ENCODE assay signal across 29 mouse cellular contexts in genomic region chr13:24005528-24005927, GRCm38 (mm10). TPM values are rescaled to one million over a fixed set of nuclear protein-coding genes. Genes with fewer than 3 reads are reported as not detected.
DNase-seq lines count a peak whose midpoint lies in the region; ATAC-seq and TF ChIP-seq lines count a peak whose summit lies in the region.
"Had no signal": no experiment of that assay in that cellular context is flagged by ENCODE, and none has a peak within 500 bp of the region (broad histone marks: within the 10 kb centered on the region; RNA-seq: fewer than 3 reads in every experiment).

No protein-coding gene starts in this region.

- H3K9ac ChIP-seq in heart, adult 2 months (ENCODE audit: low read depth, low read length): no peak overlapping the region
- no peak overlapping the region for H3K9ac ChIP-seq in liver, embryonic 15.5 days
- H3K9ac ChIP-seq: embryonic facial prominence, embryonic 12.5 days; forebrain, embryonic 12.5 days; hindbrain, embryonic 12.5 days had no signal

- H3K27me3 ChIP-seq in heart, adult 2 months (ENCODE audit: control insufficient read depth, insufficient read depth, low read length): no peaks in the 10 kb centered on the region
- H3K27me3 ChIP-seq in liver, embryonic 15.5 days: no peaks in the 10 kb centered on the region
- H3K27me3 ChIP-seq: embryonic facial prominence, embryonic 12.5 days; forebrain, embryonic 12.5 days; hindbrain, embryonic 12.5 days had no signal

- peak; percentile 34; the same call in 1 of the 2 replicates for ATAC-seq in liver, embryonic 15.5 days (ENCODE audit: insufficient read depth)
- ATAC-seq: activated CD4-positive, CD25-positive, alpha-beta regulatory T cell, adult 4 months; CD4-positive, CD25-positive, alpha-beta regulatory T cell, adult 4 months; forebrain, embryonic 16.5 days; hindbrain, embryonic 16.5 days; inflammation-experienced regulatory T-cells, adult 6 months; Patski had no signal

- H3K4me2 ChIP-seq in liver, embryonic 15.5 days: no peak overlapping the region
- H3K4me2 ChIP-seq: embryonic facial prominence, embryonic 12.5 days; forebrain, embryonic 12.5 days; hindbrain, embryonic 12.5 days had no signal

- H3K4me3 ChIP-seq in heart, adult 2 months: no peak overlapping the region
- no peak overlapping the region for H3K4me3 ChIP-seq in liver, embryonic 15.5 days (replicated peaks)
- H3K4me3 ChIP-seq: embryonic facial prominence, embryonic 12.5 days; forebrain, embryonic 12.5 days; heart, embryonic 10.5 days; hindbrain, embryonic 12.5 days had no signal

- WGBS in heart, adult 2 months: 76% methylated on average over 2 of the region's 2 CpGs
- 25% methylated on average over 2 of the region's 2 CpGs for WGBS in liver, embryonic 15.5 days (ENCODE audit: insufficient replicate concordance)

- H3K79me2 ChIP-seq in heart, adult 2 months (replicated peaks; ENCODE audit: control insufficient read depth, insufficient read depth, low read length): no peaks in the 10 kb centered on the region

- peak; percentile 21 for DNase-seq in heart, adult 11 months
- DNase-seq in heart, adult 2 months: no peak
- DNase-seq in c-Kit-positive CD71-positive TER-119-negative erythroid progenitor cells, embryonic 14.5 days (ENCODE audit: low read depth): peak; percentile 17
- DNase-seq in adrenal gland, adult (ENCODE audit: inconsistent age in 2 of 2, low spot score in 1 of 2): no peak
- DNase-seq in gastrocnemius, postnatal 25 days: no peak
- no peak for DNase-seq in thymus, postnatal 4 days
- DNase-seq: adrenal gland, adult 2 months; adrenal gland, postnatal 25 days; B cell, adult 2 months; cerebellum, adult 11-12 months; cerebellum, adult 9-10 months; cerebellum, postnatal 25 days; gastrocnemius, postnatal 10 days; heart, postnatal 10 days; heart, postnatal 4 days had no signal

- H3K36me3 ChIP-seq in heart, adult 2 months (ENCODE audit: control insufficient read depth, insufficient read depth, low read length): no peaks in the 10 kb centered on the region
- no peaks in the 10 kb centered on the region for H3K36me3 ChIP-seq in liver, embryonic 15.5 days (replicated peaks)
- H3K36me3 ChIP-seq: forebrain, embryonic 12.5 days; G1E; heart, embryonic 10.5 days; hindbrain, embryonic 12.5 days had no signal

- no peaks in the 10 kb centered on the region for H3K4me1 ChIP-seq in heart, adult 2 months (ENCODE audit: control insufficient read depth, insufficient read depth, low read length)
- peaks cover 10% of the 10 kb centered on the region; the same call in 1 of the 2 replicates for H3K4me1 ChIP-seq in liver, embryonic 15.5 days (replicated peaks)
- H3K4me1 ChIP-seq: embryonic facial prominence, embryonic 12.5 days; forebrain, embryonic 12.5 days; heart, embryonic 10.5 days; hindbrain, embryonic 12.5 days had no signal

- no peak for TF ChIP-seq EP300 in heart, adult 2 months (IDR thresholded peaks at IDR 0.05; ENCODE audit: insufficient read depth, low read depth, low read length)

- intact Hi-C loops in heart, adult 2 months (cut with DNase I): no loop called here

- H3K27ac ChIP-seq in heart, adult 2 months: no peak overlapping the region
- H3K27ac ChIP-seq in liver, embryonic 15.5 days (replicated peaks): no peak overlapping the region
- H3K27ac ChIP-seq: embryonic facial prominence, embryonic 12.5 days; forebrain, embryonic 12.5 days; heart, embryonic 10.5 days; hindbrain, embryonic 12.5 days had no signal

- no peaks in the 10 kb centered on the region for H3K9me3 ChIP-seq in liver, embryonic 15.5 days (replicated peaks)
- H3K9me3 ChIP-seq: embryonic facial prominence, embryonic 12.5 days; forebrain, embryonic 12.5 days; G1E; heart, embryonic 10.5 days; hindbrain, embryonic 12.5 days had no signal

- TF ChIP-seq CTCF in heart, adult 2 months (IDR thresholded peaks at IDR 0.05): no peak

- no peak for TF ChIP-seq POLR2A in heart, adult 2 months (IDR thresholded peaks at IDR 0.05; ENCODE audit: insufficient read depth, low read depth, low read length)

RNA-seq across cellular contexts. Expression of gene Scgn, which starts 14.5 kb away (rescaled TPM):
- not detected for total RNA-seq in heart, adult 2 months (2021)
- not detected in 2 replicates for polyA plus RNA-seq in heart, adult 2 months (2012; rRNA removed)
- not detected in 2 replicates for polyA plus RNA-seq in liver, embryonic 15.5 days (2015; fragmentation: Nextera tagmentation; extraction: Ambion mirVana)
- total RNA-seq in gastrocnemius, postnatal 25 days (2021): not detected
- total RNA-seq: G1E; gastrocnemius, postnatal 10 days; heart, postnatal 10 days; heart, postnatal 4 days had no signal
- polyA plus RNA-seq: activated CD4-positive, CD25-positive, alpha-beta regulatory T cell, adult 4 months; CD4-positive, CD25-positive, alpha-beta regulatory T cell, adult 4 months; G1E; gonadal fat pad, adult 2 months; heart, embryonic 14.5 days; inflammation-experienced regulatory T-cells, adult 6 months had no signal

Comparison
In these comparisons a context has a peak if more than half of its experiments do, and no peak if none do; other contexts are left out.
1. DNase-seq: peak in heart, adult 11 months (single experiment) and c-Kit-positive CD71-positive TER-119-negative erythroid progenitor cells, embryonic 14.5 days (single experiment); none in heart, adult 2 months (0 of 2), adrenal gland, adult (0 of 2), gastrocnemius, postnatal 25 days (single experiment) and thymus, postnatal 4 days (single experiment).